Mouse (Mus musculus) intestine, postnatal 0 days (tissue): ENCODE measurements around the gene Mical1. TPM values are rescaled to one million over a fixed set of nuclear protein-coding genes. Genes with fewer than 3 reads are reported as not detected.

Experiments used
- ATAC-seq: fragments of 200-750 bp; cut with Nextera tagmentation; 2 replicates; pipeline ENCODE4 v1.8.0; 2017; ENCODE audit warnings: mild to moderate bottlenecking, moderate TSS enrichment, moderate library complexity
- H3K27ac ChIP-seq: fragments of 300-500 bp; sonication (generic); 2 replicates; pipeline ENCODE4 v1.5.1; 2014; ENCODE audit warnings: mild to moderate bottlenecking, low read depth, low read length, moderate library complexity
- H3K27me3 ChIP-seq: fragments of 300-500 bp; sonication (generic); replicated peaks from 2 replicates; pipeline ENCODE4 v1.6.1; 2014; ENCODE audit warnings: low read length, mixed read lengths; ENCODE audit not compliant: control insufficient read depth, insufficient read depth
- H3K36me3 ChIP-seq: fragments of 300-500 bp; sonication (generic); 2 replicates; pipeline ENCODE4 v1.6.1; 2014; ENCODE audit warnings: mild to moderate bottlenecking, moderate library complexity; ENCODE audit not compliant: control insufficient read depth, insufficient read depth
- H3K4me1 ChIP-seq: fragments of 300-500 bp; sonication (generic); replicated peaks from 2 replicates; pipeline ENCODE4 v1.6.1; 2014; ENCODE audit warnings: antibody characterized with exemption, low read length, mixed read lengths; ENCODE audit not compliant: control insufficient read depth, insufficient read depth
- H3K4me2 ChIP-seq: fragments of 300-500 bp; sonication (generic); replicated peaks from 2 replicates; pipeline ENCODE4 v1.6.1; 2014; ENCODE audit warnings: low read depth, mild to moderate bottlenecking, moderate library complexity
- H3K4me3 ChIP-seq: fragments of 300-500 bp; sonication (generic); 2 replicates; pipeline ENCODE4 v1.5.1; 2014; ENCODE audit warnings: low read depth, low read length
- H3K9ac ChIP-seq: fragments of 300-500 bp; sonication (generic); 2 replicates; pipeline ENCODE4 v1.6.1; 2014; ENCODE audit warnings: mild to moderate bottlenecking, low read depth, low read length
- H3K9me3 ChIP-seq: fragments of 300-500 bp; sonication (generic); 2 replicates; pipeline ENCODE4 v1.6.1; 2016; ENCODE audit warnings: mixed run types; ENCODE audit not compliant: control insufficient read depth
- CTCF ChIP-seq: sonication (generic); IDR thresholded peaks from 2 replicates; pipeline ENCODE4 v1.5.1; 2016; ENCODE audit warnings: low read depth, mild to moderate bottlenecking, control low read depth, antibody characterized with exemption, moderate library complexity
- WGBS: fragments of 180-500 bp; shearing (Covaris S2); extraction: QIAGEN DNeasy Blood & Tissue Kit; methylation state at CpG from one replicate; pipeline ENCODE4 v1.1.7; 2014; 5-methylcytosine and 5-hydroxymethylcytosine counted together
- polyA plus RNA-seq: library from polyadenylated mRNA; unstranded; fragments of >200 nt; fragmentation: Nextera tagmentation; extraction: Ambion mirVana; gene quantifications from 2 replicates; pipeline ENCODE4 v1.2.1, GENCODE M21; 2015

The Mical1 gene
- polyA plus RNA-seq, 1 experiment from 2014 or later: 32.2 TPM

DNA sequence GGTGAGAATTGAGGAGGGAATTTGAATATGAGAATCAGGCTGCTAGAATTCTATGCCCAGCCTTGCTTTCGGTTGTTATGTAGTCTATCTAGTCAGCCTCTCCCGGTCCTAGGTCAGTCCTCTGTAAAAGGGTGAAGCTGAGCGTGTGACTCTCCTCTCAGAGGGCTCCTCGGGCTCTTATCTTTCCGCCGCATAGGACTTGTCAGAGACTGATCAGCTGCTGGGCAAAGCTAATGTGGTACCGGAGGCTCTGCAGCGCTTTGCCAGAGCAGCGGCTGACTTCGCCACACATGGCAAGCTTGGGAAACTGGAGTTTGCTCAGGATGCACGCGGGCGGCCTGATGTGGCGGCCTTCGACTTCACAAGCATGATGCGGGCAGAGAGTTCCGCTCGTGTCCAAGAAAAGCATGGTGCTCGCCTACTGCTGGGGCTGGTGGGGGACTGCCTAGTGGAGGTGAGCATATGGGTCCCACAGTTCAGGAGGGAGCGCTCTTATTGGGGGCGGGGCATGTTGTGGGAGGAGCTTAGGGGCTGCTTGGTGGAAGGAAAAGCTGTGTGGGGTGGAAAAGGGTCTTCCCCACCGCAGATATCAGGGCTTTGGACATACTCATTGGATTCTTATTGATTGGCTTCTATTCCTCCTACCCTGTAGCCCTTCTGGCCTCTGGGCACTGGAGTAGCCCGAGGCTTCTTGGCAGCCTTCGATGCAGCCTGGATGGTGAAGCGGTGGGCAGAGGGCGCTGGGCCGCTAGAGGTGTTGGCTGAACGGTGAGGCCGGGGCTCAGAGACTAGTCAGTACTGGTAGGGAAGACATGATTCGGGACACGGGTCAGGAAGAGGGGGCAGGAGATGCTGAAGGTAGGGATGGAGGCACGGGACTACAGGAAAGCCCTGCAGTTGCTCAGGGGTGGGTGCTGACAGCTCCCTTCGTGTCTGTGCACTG, 5.1 kb downstream of the Mical1 start:
- no peak overlapping the region for H3K9ac ChIP-seq
- H3K27ac ChIP-seq: no peak overlapping the region
- H3K36me3 ChIP-seq: peaks cover 51% of the 10 kb centered on the region
- H3K4me1 ChIP-seq: no peaks in the 10 kb centered on the region
- no peak overlapping the region for H3K4me3 ChIP-seq
- H3K9me3 ChIP-seq: no peaks in the 10 kb centered on the region
- H3K27me3 ChIP-seq: no peaks in the 10 kb centered on the region
- TF ChIP-seq CTCF: no peak
- ATAC-seq: no peak
- H3K4me2 ChIP-seq: no peak overlapping the region
- 65% methylated on average over 33 of the region's 33 CpGs for WGBS

- no peaks in the 10 kb centered on the region for H3K27me3 ChIP-seq
- 91% methylated on average over 7 of the region's 7 CpGs for WGBS
- no peak for ATAC-seq
- H3K4me1 ChIP-seq: no peaks in the 10 kb centered on the region
- H3K27ac ChIP-seq: no peak overlapping the region
- no peak overlapping the region for H3K9ac ChIP-seq
- H3K9me3 ChIP-seq: no peaks in the 10 kb centered on the region
- no peak for TF ChIP-seq CTCF
- H3K36me3 ChIP-seq: peaks cover 63% of the 10 kb centered on the region
- H3K4me3 ChIP-seq: no peak overlapping the region
- no peak overlapping the region for H3K4me2 ChIP-seq
These were observed 6.3 kb downstream of the Mical1 start for GRCm38 (mm10) chr10:41482446-41482845.

- H3K27me3 ChIP-seq: no peaks in the 10 kb centered on the region
- peaks cover 51% of the 10 kb centered on the region for H3K36me3 ChIP-seq
- H3K27ac ChIP-seq: no peak overlapping the region
- 93% methylated on average over 16 of the region's 16 CpGs for WGBS
- H3K9ac ChIP-seq: no peak overlapping the region
- H3K4me1 ChIP-seq: peaks cover 7% of the 10 kb centered on the region
- H3K9me3 ChIP-seq: no peaks in the 10 kb centered on the region
- no peak for TF ChIP-seq CTCF
- no peak for ATAC-seq
- H3K4me3 ChIP-seq: no peak overlapping the region
- no peak overlapping the region for H3K4me2 ChIP-seq
These were observed 9.7 kb downstream of the Mical1 start for GRCm38 (mm10) chr10:41485778-41486177.

DNA sequence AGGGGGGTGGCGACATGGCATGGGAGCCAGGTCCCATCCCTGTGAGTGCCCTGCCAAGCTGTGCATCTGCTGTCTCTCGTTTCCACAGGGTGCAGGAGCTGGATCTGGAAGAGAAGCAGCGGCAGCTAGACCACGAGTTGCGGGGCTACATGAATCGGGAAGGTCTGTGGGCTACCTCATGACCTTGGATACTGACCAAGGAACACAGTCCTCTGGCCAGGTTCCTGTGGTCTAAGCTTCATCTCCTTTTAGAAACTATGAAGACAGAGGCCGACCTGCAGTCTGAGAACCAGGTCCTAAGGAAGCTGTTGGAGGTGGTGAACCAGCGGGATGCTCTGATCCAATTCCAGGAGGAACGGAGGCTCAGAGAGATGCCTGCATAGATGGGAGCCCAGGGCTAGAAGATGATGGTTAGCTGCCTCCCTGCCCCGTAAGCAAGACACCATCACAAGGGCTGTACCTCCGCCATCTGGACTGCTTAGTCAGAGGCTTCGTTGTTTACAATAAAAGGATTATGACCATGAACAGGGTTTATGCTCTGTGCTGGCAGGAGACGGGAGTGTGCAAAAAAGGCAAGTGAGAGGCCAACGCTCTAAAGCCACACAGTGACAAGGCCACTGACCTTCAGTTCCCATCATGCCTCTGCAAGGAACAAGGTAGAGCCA, 10.5 kb downstream of the Mical1 start:
- H3K4me1 ChIP-seq: peaks cover 7% of the 10 kb centered on the region
- H3K36me3 ChIP-seq: peaks cover 51% of the 10 kb centered on the region
- H3K27ac ChIP-seq: no peak overlapping the region
- no peak for TF ChIP-seq CTCF
- 76% methylated on average over 14 of the region's 14 CpGs for WGBS
- ATAC-seq: no peak
- no peak overlapping the region for H3K9ac ChIP-seq
- H3K4me3 ChIP-seq: no peak overlapping the region
- no peak overlapping the region for H3K4me2 ChIP-seq
- no peaks in the 10 kb centered on the region for H3K9me3 ChIP-seq
- H3K27me3 ChIP-seq: no peaks in the 10 kb centered on the region

DNA sequence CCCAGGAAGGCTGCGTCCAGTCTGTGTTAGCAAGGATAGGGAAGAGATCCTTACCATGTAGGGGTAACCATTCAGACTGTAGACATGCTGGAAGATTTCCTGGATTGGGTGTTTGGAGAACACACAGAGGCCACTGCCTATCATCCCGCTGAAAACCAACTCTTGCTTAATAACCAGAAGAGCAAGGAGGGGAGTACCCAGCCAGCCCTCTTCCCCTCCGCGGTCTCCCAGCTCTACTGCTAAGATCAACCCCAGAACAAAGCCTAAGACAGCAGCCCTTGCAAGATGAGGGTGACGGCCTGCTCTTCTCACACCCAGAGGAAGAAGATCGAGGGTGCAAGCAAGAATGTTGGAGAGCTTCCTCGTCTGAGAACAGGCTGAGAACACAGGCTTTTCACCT, 12.8 kb downstream of the Mical1 start:
- Histone ChIP-seq H3K4me1 (peaks cover 7% of the 10 kb centered on the region), H3K36me3 (peaks cover 42% of the 10 kb centered on the region), H3K4me3 (peak overlapping the region; percentile 73), H3K9me3 (no peaks in the 10 kb centered on the region), H3K27me3 (no peaks in the 10 kb centered on the region), H3K9ac (peak overlapping the region; percentile 75), H3K4me2 (peak overlapping the region; percentile 100), H3K27ac (peak overlapping the region; percentile 60; the same call in 1 of the 2 replicates)
- WGBS: 26% methylated on average over 7 of the region's 7 CpGs
- ATAC-seq: no peak
- TF ChIP-seq CTCF: no peak

DNA sequence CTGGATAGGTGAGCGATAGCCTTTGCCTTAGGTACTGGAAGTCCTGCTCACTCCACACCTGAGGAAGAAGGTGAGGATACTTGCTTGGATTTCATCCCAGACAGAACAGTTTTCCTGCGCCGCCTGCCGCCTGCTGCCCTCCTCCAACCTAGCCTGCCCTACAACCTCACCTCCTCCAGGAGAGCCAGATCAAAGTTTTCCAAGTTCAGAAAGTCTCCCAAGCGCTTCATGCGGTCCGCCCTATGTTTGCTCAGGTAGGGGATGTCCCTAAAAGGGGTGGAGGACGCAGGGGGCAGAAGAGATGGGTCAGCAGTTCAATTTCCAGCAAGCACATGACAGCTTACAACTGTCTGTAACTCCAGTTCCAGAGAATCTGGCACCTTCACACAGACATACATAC, 13.2 kb downstream of the Mical1 start:
- 13% methylated on average over 8 of the region's 8 CpGs for WGBS
- H3K4me1 ChIP-seq: peaks cover 7% of the 10 kb centered on the region
- peak overlapping the region; percentile 73 for H3K4me3 ChIP-seq
- no peaks in the 10 kb centered on the region for H3K9me3 ChIP-seq
- peak overlapping the region; percentile 100 for H3K4me2 ChIP-seq
- peak; percentile 34 for ATAC-seq
- peak; percentile 56 for TF ChIP-seq CTCF
- H3K36me3 ChIP-seq: peaks cover 39% of the 10 kb centered on the region
- H3K27me3 ChIP-seq: no peaks in the 10 kb centered on the region
- peak overlapping the region; percentile 88; the same call in 1 of the 2 replicates for H3K27ac ChIP-seq
- H3K9ac ChIP-seq: peak overlapping the region; percentile 75
